Mouse (Mus musculus): Measurements from ENCODE around the gene Vta1. TPM values are rescaled to one million over a fixed set of nuclear protein-coding genes. Genes with fewer than 3 reads are reported as not detected.

Gene Vta1
- polyA plus RNA-seq, 1 experiment from 2014 or later = 84.4 TPM

GRCm38 (mm10) chr10:14660875-14661274 lies 44.5 kb downstream of the Vta1 start:
- Histone ChIP-seq H3K36me3 (peaks cover 26% of the 10 kb centered on the region), H3K4me2 (no peak overlapping the region), H3K4me1 (replicated peaks) (no peaks in the 10 kb centered on the region), H3K27ac (ENCODE audit: poor library complexity, severe bottlenecking) (no peak overlapping the region), H3K9me3 (replicated peaks) (no peaks in the 10 kb centered on the region), H3K27me3 (replicated peaks) (no peaks in the 10 kb centered on the region), H3K9ac (no peak overlapping the region), H3K4me3 (no peak overlapping the region)
- 95% methylated on average over 2 of the region's 2 CpGs for WGBS
- no peak for ATAC-seq (ENCODE audit: insufficient number of reproducible peaks, low FRiP score)

DNA sequence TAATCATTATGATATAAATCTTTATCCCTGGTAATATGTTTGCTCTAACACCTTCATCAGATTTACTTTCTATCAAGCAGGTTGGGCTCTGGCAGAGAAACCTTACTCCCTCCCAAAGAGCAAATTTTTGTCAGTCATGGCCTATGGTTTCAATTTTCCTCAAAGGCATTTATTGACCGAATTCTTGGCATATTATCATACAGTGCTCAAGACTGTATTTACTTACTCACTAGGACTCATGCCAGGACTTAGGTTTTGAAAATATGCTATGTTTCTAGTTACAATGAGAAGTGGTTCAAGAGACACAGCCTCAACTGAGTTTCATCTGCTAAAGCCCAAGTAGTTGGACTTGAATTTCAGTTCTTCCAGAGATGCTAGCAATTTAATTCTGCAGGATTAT lies 65.7 kb downstream of the Vta1 start:
- Histone ChIP-seq H3K4me1 (replicated peaks) (no peaks in the 10 kb centered on the region), H3K4me3 (no peak overlapping the region), H3K4me2 (no peak overlapping the region), H3K9me3 (replicated peaks) (no peaks in the 10 kb centered on the region), H3K27ac (ENCODE audit: poor library complexity, severe bottlenecking) (no peak overlapping the region), H3K36me3 (no peaks in the 10 kb centered on the region), H3K27me3 (replicated peaks) (no peaks in the 10 kb centered on the region), H3K9ac (no peak overlapping the region)
- 82% methylated on average over 1 of the region's 1 CpGs for WGBS
- ATAC-seq (ENCODE audit: insufficient number of reproducible peaks, low FRiP score) = no peak

- Histone ChIP-seq H3K4me2 (no peak overlapping the region), H3K36me3 (no peaks in the 10 kb centered on the region), H3K9ac (no peak overlapping the region), H3K4me3 (no peak overlapping the region), H3K9me3 (replicated peaks) (no peaks in the 10 kb centered on the region), H3K27ac (ENCODE audit: poor library complexity, severe bottlenecking) (no peak overlapping the region), H3K27me3 (replicated peaks) (no peaks in the 10 kb centered on the region), H3K4me1 (replicated peaks) (no peaks in the 10 kb centered on the region)
- WGBS = 73% methylated on average over 4 of the region's 4 CpGs
- no peak for ATAC-seq (ENCODE audit: insufficient number of reproducible peaks, low FRiP score)
Observed at GRCm38 (mm10) chr10:14639043-14639442, 66.3 kb downstream of the Vta1 start.

- no peaks in the 10 kb centered on the region for H3K36me3 ChIP-seq
- whole genome bisulfite sequencing = 90% methylated on average over 1 of the region's 1 CpGs
Observed at GRCm38 (mm10) chr10:14625706-14626105, 79.7 kb downstream of the Vta1 start.

DNA sequence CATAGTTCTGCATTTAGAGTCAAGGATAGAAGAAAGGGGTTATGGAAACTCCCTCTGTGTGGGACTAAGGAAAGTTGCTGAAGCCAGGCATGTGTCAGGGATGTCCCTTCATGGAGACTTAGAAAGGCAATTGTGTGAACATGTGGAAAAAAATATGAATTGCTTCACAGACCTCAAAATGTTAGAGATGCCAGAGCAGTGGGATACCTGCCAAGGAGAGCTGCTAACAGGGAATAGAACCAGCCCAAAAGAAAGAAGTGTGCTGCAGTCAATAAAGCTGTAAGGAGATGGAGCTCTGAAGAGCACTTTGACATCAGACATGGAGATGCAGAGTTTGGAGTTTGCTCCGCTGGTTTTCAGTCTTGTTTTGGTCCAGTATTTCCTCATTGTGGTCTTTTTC lies 86.2 kb downstream of the Vta1 start:
- no peak for ATAC-seq (ENCODE audit: insufficient number of reproducible peaks, low FRiP score)
- no peak overlapping the region for H3K4me2 ChIP-seq
- no peak overlapping the region for H3K27ac ChIP-seq (ENCODE audit: poor library complexity, severe bottlenecking)
- H3K9ac ChIP-seq = no peak overlapping the region
- no peaks in the 10 kb centered on the region for H3K27me3 ChIP-seq (replicated peaks)
- WGBS = 78% methylated on average over 1 of the region's 1 CpGs
- no peaks in the 10 kb centered on the region for H3K36me3 ChIP-seq
- no peaks in the 10 kb centered on the region for H3K4me1 ChIP-seq (replicated peaks)
- no peaks in the 10 kb centered on the region for H3K9me3 ChIP-seq (replicated peaks)
- no peak overlapping the region for H3K4me3 ChIP-seq

More at GRCm38 (mm10) chr10:14625706-14626105, 79.7 kb downstream of the Vta1 start:
- H3K27me3 ChIP-seq (replicated peaks) = no peaks in the 10 kb centered on the region
- no peak overlapping the region for H3K9ac ChIP-seq
- 0 out of 2 replicates have a peak, but pooled peaks cover 3% of the 10 kb centered on the region for H3K9me3 ChIP-seq (replicated peaks)
- H3K4me1 ChIP-seq (replicated peaks) = no peaks in the 10 kb centered on the region
- no peak for ATAC-seq (ENCODE audit: insufficient number of reproducible peaks, low FRiP score)
- H3K27ac ChIP-seq (ENCODE audit: poor library complexity, severe bottlenecking) = no peak overlapping the region
- H3K4me3 ChIP-seq = no peak overlapping the region
- no peak overlapping the region for H3K4me2 ChIP-seq

DNA sequence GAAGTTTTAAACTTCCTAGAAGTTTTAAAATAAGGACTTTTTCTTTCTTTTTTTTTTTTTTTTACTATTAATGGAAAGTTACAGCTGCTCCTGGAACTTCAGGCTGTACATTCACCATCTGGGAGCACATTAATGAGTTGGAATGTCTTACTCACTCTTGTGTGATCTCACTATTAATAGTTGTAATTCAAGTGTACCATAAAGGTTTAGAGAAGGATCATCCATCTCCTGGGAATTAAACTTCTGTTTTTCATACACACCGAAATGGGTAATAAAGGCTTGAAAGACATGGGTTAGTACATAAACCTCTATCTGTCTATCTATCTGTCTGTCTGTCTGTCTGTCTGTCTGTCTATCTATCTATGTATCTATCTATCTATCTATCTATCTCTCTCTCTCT lies 87.1 kb downstream of the Vta1 start:
- H3K9ac ChIP-seq = no peak overlapping the region
- WGBS = 82% methylated on average over 1 of the region's 1 CpGs
- ATAC-seq (ENCODE audit: insufficient number of reproducible peaks, low FRiP score) = no peak

DNA sequence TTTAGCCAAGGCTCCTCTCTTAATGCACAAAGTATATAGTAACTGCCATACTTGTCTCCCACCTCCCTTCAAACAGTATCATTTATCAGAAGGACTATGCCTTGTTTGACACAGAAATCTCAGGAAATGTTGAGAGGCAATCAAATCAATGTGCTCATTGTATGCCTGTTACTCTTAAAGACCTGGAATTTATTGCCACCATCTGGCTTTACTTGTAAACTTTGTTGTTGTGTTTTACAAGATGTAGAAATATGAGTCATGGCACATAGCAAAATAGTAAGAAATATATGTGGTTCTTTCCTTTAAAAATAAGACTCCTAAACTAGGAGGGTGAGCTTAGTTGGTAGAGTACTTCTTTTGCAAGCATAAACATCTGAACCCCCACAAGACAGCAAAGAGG lies 89.9 kb downstream of the Vta1 start:
- no peaks in the 10 kb centered on the region for H3K36me3 ChIP-seq
- no peaks in the 10 kb centered on the region for H3K27me3 ChIP-seq (replicated peaks)
- H3K4me2 ChIP-seq = no peak overlapping the region
- H3K9me3 ChIP-seq (replicated peaks) = peaks cover 4% of the 10 kb centered on the region
- H3K4me1 ChIP-seq (replicated peaks) = no peaks in the 10 kb centered on the region
- H3K27ac ChIP-seq (ENCODE audit: poor library complexity, severe bottlenecking) = no peak overlapping the region
- no peak overlapping the region for H3K4me3 ChIP-seq
- no peak for ATAC-seq (ENCODE audit: insufficient number of reproducible peaks, low FRiP score)
- no peak overlapping the region for H3K9ac ChIP-seq

More for the DNA sequence above, 87.1 kb downstream of the Vta1 start:
- no peaks in the 10 kb centered on the region for H3K4me1 ChIP-seq (replicated peaks)
- H3K27me3 ChIP-seq (replicated peaks) = no peaks in the 10 kb centered on the region
- no peaks in the 10 kb centered on the region for H3K36me3 ChIP-seq
- H3K4me2 ChIP-seq = no peak overlapping the region
- no peak overlapping the region for H3K4me3 ChIP-seq
- H3K27ac ChIP-seq (ENCODE audit: poor library complexity, severe bottlenecking) = no peak overlapping the region
- H3K9me3 ChIP-seq (replicated peaks) = peaks cover 4% of the 10 kb centered on the region

DNA sequence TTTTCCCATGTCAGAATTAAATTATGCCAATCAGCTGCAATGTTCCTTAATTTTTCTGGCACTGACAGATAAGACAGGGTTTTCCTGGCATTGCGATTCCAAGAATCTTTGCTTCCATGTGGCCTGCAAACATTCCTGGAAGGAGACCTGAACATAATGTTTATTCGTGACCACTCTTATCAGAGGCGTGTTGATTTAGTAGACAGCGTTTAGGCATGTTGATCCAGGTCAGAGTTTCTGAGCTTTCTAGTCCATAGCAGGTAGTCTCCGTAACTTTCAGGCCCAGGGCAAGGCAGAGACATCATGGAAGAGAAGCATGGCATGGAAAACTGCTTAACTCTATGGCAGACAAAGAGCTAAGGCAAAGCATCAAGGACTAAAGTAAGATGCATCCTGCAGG lies 97.8 kb downstream of the Vta1 start:
- no peaks in the 10 kb centered on the region for H3K4me1 ChIP-seq (replicated peaks)
- H3K27ac ChIP-seq (ENCODE audit: poor library complexity, severe bottlenecking) = no peak overlapping the region
- 77% methylated on average over 5 of the region's 5 CpGs for WGBS
- H3K9me3 ChIP-seq (replicated peaks) = no peaks in the 10 kb centered on the region
- ATAC-seq (ENCODE audit: insufficient number of reproducible peaks, low FRiP score) = no peak
- no peak overlapping the region for H3K4me2 ChIP-seq
- no peak overlapping the region for H3K9ac ChIP-seq
- H3K4me3 ChIP-seq = no peak overlapping the region
- H3K27me3 ChIP-seq (replicated peaks) = no peaks in the 10 kb centered on the region
- no peaks in the 10 kb centered on the region for H3K36me3 ChIP-seq

Other genes starting within 250 kb of the Vta1 start
- gene Adgrg6, start 159.9 kb downstream of the Vta1 start, polyA plus RNA-seq (2016; fragmentation: Nextera tagmentation; extraction: Ambion mirVana) = 28.4 and 33.8 TPM in 2 replicates
- gene Nmbr, start within 50 bp of the Vta1 start, polyA plus RNA-seq (2016; fragmentation: Nextera tagmentation; extraction: Ambion mirVana) = 0.23 TPM in 1 of 2 replicates, not detected in the other
- gene Gje1, start 12.7 kb upstream of the Vta1 start, polyA plus RNA-seq (2016; fragmentation: Nextera tagmentation; extraction: Ambion mirVana) = not detected in 2 replicates